Mouse (Mus musculus): Measurements from ENCODE around the gene Gm28374.
"Not testable (repeated sequence)": the region's sequence is repeated elsewhere in the genome, so short reads cannot be mapped to it uniquely, and the experiment has no call there.

Gm28374 gene

DNA sequence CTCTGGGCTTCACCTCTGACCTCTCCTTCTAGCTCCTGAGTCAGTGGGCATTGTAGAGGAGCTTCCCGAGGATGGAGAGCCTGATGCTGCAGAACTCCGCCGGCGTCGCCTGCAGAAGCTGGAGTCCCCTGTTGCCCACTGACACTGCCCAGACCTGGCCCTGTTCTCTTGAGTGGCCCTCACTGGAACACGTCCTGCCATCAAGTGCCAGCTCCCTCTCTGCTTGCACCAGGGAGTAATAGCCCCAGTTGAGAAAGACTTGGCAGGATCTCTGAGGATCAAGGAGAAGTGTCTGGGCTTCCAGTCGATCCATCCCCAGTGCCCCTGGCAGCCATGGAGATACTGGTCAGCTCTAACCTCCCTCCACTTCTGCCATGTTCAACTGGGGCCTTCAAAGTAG, 29.5 kb downstream of the Gm28374 start:
- no peak for DNase-seq

DNA sequence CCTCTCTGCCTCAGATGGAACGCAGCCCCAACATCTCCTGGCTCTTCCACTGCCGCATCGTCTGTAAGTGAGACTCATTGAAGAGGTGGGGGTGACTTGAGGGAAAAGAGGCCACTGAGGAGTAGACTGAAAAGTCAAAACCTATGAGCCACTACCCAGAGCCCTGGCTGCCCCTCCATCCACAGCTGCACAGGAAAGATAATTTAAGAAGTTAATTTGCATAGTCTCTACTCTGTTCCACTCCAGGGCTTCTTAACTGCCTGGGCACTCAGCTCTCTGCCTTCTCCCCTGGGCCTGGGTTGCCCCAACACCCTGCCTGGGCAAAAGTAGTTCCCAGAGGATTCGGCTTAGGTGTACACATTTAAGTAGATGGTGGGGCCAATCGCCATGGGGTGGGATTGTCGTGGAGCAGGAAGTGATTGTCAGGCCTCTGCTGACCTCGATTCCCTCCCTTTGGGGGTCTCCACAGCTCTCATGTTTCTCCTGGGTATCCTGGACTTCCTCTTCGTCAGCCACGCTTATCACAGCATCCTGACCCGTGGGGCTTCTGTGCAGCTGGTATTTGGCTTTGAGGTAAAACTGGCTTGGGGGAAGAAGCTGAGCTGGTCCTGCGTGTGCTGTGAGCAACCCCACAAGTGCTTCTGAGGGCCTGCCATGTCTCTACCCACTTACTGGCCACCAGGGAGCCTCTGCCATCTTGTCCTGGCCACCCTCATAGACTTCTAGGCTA, 33.2 kb downstream of the Gm28374 start:
- DNase-seq, result no peak

DNA sequence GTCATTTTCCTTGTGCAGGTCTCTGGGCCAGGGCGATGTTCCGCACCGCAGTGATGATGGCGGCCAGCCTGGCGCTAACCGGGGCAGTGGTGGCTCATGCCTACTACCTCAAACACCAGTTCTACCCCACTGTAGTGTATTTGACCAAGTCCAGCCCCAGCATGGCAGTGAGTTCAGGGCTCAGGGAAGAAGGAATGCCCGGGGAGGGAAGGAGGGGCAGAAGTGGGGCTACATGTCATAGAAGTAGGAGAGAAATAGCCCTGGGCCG, 34.2 kb downstream of the Gm28374 start:
- no peak for DNase-seq

DNA sequence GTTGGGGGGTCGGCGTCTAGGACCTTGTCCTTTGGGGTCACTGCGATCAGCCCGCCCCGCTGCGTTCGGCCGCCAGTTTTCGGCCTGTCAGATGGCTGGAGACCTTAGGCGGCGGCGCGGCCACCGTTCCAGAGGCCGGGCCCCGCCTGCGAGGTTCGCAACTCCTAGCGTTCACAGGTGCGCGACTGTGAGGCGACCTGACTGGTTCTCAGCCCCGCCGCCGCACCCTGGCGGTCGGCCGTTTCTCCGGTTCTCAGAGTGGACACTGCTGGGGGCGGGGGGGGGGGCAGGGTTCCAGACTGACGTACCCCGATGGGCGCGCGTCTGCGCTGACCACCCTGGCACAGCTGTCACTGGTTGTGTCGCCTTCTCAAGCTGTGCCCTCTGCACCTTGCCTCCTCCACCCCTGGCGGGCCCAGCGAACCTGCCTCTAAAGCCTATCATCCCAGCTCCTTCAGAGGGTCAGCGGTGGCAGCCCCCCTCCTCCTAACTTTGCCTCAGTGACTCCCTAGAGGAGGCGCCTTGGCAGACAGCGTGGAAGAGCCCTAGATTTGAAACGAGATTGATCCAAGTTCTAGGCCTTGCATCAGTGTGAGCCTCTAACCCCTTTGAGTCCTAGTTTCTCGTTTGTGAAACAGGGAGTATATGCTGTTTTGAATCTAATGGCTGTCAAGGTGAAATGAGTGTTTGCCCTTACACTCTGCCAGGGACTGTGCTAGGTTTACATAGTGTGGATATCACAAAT, 34.7 kb downstream of the Gm28374 start:
- DNase-seq, result no peak

DNA sequence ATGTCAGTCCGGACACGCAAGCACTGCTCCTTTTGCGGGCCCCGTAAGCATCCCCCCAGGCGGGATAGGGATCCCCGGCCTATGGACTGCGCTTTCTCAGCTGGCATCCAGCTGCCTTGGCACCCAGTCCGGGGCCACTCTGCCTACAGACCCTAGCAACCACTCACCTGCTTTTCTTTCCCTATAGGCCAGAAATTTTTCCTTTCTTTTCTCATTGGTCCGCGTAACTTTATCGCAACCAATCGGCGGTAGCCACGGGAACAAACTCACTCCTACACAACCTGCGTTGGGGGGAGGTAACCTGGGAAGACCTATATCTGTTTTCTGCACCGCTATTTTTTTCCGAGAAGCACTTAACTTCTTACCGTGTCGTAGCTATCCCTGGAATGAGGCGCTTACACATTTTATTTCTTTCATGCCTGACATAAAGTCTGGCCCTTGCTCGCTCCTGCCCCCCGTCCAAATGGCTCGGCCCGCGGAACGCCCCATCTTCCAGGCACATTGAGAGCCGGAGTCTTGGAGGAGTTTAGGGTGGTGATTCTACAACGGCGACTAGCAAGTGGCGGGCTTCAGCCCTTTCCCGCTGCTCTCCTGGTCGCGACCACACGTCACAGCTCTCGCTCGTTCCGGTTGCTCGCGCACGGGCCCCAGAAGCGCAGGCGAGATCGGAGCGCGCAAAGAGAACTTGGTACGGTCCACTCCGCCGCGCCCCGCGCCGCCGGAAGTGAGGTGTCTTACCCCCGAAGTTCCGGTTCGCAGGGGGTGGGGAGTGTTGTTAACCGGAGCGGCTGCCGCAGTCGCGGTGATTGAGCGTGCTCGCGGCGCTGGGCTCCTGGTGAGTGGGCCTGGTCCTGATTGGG, 35.5 kb downstream of the Gm28374 start, which contains the start of gene Syvn1:
Gene Syvn1, plus strand, starts transcription at position 283 of the 860 bp plus-strand sequence.
- DNase-seq, result peak; percentile 85

DNA sequence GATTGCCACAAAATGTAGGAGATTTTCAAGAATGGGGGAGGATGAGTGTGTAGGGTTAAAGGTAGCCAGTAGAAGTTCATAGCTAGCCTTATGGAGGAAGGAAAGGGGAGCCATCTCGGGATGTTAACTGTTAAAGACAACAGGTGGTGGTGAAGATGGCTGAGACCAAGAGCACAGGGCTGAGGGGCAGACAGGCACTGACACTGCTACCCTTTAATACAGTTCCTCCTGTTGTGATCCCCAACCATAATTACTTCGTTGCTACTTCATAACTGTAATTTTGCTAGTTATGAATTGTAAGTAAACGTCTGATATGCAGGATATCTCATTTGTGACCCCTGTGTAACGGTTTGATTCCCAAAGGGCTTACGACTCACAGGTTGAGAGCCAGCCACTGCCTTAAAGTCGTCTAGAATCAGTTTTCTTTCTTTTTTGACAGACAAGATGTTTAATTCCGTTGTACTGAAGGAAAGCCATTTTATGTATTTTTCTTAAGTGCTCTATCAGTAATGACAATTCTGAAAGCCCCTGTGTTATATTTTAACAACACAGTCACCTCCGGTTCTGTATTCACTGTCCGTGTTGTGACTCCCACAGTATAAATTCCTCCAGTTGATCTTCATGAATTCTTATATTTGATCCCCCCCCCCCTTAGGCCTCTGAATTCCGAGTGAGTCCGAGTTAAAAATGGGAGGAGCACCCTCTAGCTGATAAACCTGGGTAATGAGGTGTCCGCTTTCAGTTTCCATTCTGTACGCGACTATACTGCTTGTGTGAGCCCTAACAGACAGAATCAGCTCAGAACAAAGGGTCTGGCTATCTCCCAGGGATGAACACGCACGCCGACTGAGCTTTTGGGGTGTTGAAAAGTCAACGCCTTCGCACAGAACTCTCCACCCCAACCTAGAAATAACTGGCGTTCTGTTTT, 36.4 kb downstream of the Gm28374 start:
- no peak for DNase-seq

DNA sequence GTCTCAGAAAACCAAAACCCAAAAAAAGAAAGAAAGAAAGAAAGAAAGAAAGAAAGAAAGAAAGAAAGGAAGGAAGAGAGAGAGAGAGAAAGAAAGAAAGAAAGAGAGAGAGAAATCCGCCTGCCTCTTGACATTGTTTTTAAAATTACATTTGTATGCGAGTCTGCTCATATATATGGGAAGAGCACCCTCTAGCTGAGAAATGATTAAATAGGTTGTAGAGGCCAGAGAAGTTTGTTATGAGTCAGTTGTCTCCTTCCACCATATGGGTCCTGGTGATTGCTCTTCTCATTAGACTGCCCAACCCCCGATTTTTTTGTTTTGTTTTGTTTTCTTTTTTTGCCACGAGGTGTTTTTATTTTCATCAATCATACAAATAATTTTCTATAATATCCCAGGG, 38.0 kb downstream of the Gm28374 start:
- not testable (repeated sequence) for DNase-seq

DNA sequence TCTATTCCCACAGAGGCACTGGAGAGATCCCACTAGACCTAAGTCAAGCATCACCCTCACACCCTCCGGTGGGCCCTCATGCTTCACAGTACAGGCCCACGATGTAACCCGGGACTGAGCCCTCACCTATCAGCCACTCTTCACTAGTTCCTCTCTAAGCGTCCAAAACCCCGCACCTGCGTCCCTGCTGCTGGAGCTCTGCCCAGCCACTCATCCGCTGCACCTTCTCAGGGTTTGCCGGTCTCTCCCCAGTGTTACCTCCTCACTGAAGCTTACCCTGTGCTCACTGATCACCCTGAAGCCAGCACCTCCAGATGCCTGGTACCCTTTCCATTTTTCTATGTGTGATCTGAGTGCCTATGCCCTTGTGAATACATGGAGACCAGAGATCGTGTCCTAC, 39.8 kb downstream of the Gm28374 start:
- DNase-seq, result no peak

DNA sequence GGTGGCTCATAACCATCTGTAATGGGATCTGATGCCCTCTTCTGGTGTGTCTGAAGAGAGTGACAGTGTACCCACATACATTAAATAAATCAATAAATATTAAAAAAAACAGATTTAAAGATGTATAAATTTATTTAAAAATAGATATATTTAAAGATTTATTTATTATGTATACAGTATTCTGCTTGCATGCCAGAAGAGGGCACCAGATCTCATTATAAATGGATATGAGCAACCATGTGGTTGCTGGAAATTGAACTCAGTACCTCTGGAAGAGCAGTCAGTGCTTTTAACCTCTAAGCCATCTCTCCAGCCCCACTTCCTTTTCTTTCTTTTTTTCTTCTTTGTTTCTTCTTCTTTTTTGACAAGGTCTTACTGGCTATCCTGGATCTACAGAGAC, 42.1 kb downstream of the Gm28374 start:
- no peak for DNase-seq

DNA sequence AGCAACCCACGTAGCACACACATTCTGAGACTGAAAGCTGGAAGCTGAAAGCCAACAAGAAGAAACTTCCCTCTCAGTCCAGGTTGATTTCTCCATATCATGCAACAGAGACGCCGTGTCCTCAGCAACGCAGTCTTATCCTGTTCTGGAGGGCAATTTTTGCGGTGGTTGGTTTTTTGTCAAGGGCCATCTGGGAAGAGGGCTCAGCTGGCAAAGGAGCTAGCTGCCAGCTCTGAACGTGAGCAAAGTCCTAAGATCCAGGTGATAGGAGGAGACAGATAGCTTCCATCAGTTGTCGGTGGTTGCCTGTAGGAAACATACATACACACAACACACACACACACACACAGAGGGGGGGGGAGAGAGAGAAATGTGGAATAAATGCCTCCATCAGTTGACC, 43.7 kb downstream of the Gm28374 start:
- no peak for DNase-seq

DNA sequence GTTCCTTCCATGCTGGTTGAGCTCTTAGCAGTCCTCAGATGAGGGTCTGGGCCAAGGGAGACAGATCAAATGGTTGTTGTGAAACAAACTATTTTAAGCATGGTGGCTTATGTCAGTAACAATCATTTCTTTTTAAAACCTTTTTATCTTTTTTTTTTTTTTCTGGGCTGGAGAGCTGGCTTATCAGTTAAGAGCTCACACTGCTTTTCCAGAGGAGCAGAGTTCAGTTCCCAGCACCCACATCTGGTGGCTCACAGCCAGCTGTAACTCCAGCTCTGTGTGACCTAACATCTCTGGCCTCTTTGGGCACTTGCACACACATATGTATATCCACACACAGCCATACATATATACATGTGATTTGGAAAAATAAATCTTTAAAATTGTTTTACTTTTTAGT, 44.4 kb downstream of the Gm28374 start:
- no peak for DNase-seq

DNA sequence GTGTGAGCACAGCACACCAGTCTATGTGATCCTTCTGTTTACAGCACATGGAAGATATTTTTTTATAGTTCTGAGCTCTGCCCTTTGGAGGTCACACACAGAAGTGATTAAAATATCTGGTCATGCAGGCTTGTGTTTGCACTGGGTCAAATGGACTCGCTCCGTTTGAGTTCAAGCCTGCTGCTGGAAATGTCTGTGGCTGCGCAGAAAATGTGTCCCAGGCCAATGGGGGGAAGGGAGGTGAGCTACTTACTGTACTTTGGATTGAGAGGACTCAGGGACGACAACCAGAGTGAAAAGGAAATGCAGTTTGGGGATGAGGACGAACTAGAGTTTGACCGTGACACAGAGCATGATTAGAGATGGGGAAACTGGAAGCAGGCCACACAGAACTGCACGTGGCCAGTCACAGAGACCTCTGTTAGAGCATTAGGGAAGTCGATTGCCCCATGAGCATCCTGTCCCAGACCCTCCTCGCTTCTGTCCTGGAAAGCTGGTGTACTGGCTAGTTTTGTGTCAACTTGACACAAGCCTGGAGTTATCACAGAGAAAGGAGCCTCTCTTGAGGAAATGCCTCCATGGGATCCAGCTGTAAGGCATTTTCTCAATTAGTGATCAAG, 46.0 kb downstream of the Gm28374 start:
- DNase-seq, result no peak

DNA sequence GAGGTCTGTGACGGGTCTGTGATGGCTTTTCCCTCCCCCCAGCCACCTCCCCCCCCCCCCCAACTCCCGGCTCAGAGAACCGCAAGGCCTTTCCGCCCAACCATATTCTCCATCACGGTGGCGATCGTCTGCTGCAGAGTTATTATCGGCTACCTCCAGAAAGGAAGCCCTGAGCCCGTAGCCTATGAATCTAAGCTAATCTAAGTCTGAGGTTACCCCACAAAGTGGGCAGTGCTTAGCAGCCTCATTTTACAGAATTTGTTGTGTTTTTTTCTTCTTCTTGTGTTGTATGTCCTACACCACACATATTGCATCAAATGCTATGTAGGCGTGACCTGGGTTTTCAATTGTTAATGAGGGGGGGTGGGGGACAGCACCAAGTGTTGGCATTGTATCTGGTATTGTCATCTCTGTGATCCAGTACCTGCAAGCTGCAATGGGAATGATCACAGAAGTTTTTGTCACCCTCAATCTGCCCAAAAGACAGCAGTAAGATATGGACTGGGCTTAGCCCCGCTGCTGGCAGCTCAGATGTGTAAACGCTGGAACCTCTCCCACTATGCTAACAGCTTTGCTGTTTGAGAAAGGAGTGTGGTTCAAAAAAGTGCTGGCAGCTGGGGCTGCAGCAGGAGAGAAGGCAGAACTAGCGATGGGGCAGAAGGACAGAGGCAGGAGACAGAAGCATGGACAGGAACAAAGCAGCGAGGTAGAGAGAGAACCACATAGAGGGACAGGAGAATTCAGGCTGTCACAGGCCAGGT, 51.4 kb downstream of the Gm28374 start:
- DNase-seq, result no peak

DNA sequence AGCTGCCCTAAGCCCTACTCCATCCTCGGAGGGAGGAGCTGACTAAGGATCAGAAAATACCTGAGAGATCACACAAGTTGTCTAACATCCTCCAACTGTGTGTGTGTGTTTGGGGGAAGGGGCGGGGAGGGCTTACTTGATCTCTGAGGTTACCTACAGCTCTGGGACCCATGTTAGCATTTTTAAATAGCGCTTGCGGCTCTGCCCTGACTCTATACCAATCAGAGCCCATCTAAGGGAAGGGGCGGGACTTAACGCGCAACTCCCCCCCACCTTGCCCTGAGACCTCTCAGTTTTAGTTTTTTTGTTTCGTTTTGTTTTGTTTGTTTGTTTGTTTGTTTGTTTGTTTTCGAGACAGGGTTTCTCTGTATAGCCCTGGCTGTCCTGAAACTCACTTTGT, 52.6 kb downstream of the Gm28374 start:
- no peak for DNase-seq

DNA sequence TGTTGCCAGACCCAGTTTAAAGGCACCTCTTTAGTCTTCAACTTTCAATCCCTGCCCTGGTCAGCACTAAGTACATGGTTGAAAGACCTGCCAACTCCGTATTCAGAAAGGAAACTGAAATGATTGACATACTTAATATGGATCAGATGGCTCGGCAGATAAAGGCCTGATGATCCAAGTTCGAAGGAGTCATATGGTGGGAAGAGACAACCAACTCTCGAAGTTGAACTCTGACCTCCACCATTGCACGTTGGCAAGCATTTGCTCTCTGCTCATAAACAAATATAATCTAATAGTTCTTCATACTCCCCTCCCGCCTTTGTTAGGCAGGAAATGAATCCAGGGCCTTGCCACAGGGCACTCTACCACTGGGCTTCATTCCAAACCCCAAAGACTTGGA, 53.1 kb downstream of the Gm28374 start:
- DNase-seq, result no peak

Data from right cerebral cortex, postnatal 4 days (tissue).